ENCODE assay signal across 30 mouse cellular contexts in the genomic region with DNA sequence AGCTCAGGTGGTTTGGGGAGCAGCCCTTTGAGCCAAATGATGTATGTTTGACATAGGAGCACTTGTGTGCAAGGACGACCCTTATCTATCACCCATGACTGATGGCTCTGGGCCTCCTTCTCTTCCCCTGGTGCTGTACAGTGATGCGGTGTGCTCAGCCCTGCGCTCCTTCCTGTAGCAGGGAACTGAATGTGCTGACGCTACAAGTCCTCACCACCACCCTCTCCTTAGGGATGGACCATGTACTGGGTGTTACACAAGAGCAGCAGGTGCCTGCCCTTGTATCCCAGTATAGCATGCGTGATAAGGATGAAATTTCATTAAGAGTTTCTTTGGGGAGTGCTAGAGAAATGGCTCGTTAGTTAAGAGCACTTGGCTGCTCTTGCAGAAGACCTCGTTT. TPM values are rescaled to one million over a fixed set of nuclear protein-coding genes. Genes with fewer than 3 reads are reported as not detected.
DNase-seq lines count a peak whose midpoint lies in the region; ATAC-seq and TF ChIP-seq lines count a peak whose summit lies in the region.
"Had no signal": no experiment of that assay in that cellular context is flagged by ENCODE, and none has a peak within 500 bp of the region (broad histone marks: within the 10 kb centered on the region; RNA-seq: fewer than 3 reads in every experiment).

No protein-coding gene starts in this region.

- peaks cover 44% of the 10 kb centered on the region for H3K4me1 ChIP-seq in intestine, embryonic 16.5 days (ENCODE audit: control insufficient read depth, insufficient read depth, low read length)
- H3K4me1 ChIP-seq in intestine, embryonic 15.5 days (replicated peaks): peaks cover 32% of the 10 kb centered on the region
- H3K4me1 ChIP-seq in kidney, embryonic 14.5 days (ENCODE audit: control insufficient read depth, insufficient read depth, low read length): peaks cover 36% of the 10 kb centered on the region
- peaks cover 3 to 32% of the 10 kb centered on the region in 2 experiments for H3K4me1 ChIP-seq in CH12.LX (ENCODE audit: control insufficient read depth in 1 of 2, insufficient read depth in 2 of 2)

- 80% methylated on average over 7 of the region's 7 CpGs for WGBS in intestine, embryonic 16.5 days
- 76% methylated on average over 7 of the region's 7 CpGs for WGBS in intestine, embryonic 15.5 days
- WGBS in kidney, embryonic 14.5 days: 78% methylated on average over 7 of the region's 7 CpGs

- TF ChIP-seq RAD21 in CH12.LX (IDR thresholded peaks at IDR 0.05; ENCODE audit: low read depth, low read length): no peak

- no peak for TF ChIP-seq POLR2A in CH12.LX (IDR thresholded peaks at IDR 0.05; ENCODE audit: low read depth, low read length)

- H3K79me2 ChIP-seq in CH12.LX (replicated peaks; ENCODE audit: control insufficient read depth, extremely low read depth, insufficient read depth, poor library complexity, severe bottlenecking): peaks cover 54% of the 10 kb centered on the region

- no peaks in the 10 kb centered on the region for H3K9me3 ChIP-seq in intestine, embryonic 16.5 days (ENCODE audit: control insufficient read depth, low read length)
- H3K9me3 ChIP-seq in intestine, embryonic 15.5 days: no peaks in the 10 kb centered on the region
- H3K9me3 ChIP-seq in kidney, embryonic 14.5 days (ENCODE audit: control insufficient read depth, low read length): no peaks in the 10 kb centered on the region
- no peaks in the 10 kb centered on the region for H3K9me3 ChIP-seq in CH12.LX (replicated peaks; ENCODE audit: low read length)
- H3K9me3 ChIP-seq: heart, embryonic 15.5 days; hindbrain, embryonic 13.5 days; limb, embryonic 15.5 days; liver, embryonic 15.5 days; neural tube, embryonic 12.5 days had no signal

- H3K27ac ChIP-seq in intestine, embryonic 16.5 days (ENCODE audit: low read length): no peak overlapping the region
- no peak overlapping the region for H3K27ac ChIP-seq in intestine, embryonic 15.5 days
- no peak overlapping the region for H3K27ac ChIP-seq in kidney, embryonic 14.5 days (ENCODE audit: low read depth, low read length)
- no peak overlapping the region for H3K27ac ChIP-seq in CH12.LX (ENCODE audit: insufficient read depth, low read depth)
- H3K27ac ChIP-seq: heart, embryonic 15.5 days; hindbrain, embryonic 13.5 days; limb, embryonic 15.5 days; liver, embryonic 15.5 days; neural tube, embryonic 12.5 days had no signal

- H3K4me2 ChIP-seq in intestine, embryonic 16.5 days (ENCODE audit: low read depth, low read length): no peak overlapping the region
- no peak overlapping the region for H3K4me2 ChIP-seq in intestine, embryonic 15.5 days (replicated peaks)
- no peak overlapping the region for H3K4me2 ChIP-seq in kidney, embryonic 14.5 days (replicated peaks; ENCODE audit: low read depth, low read length)
- no peak overlapping the region for H3K4me2 ChIP-seq in CH12.LX (ENCODE audit: insufficient read depth, low read depth, poor library complexity, severe bottlenecking)
- H3K4me2 ChIP-seq: heart, embryonic 15.5 days; hindbrain, embryonic 13.5 days; limb, embryonic 15.5 days; liver, embryonic 15.5 days; neural tube, embryonic 12.5 days had no signal

- H3K27me3 ChIP-seq in intestine, embryonic 16.5 days (replicated peaks; ENCODE audit: control insufficient read depth, insufficient read depth, low read length): no peaks in the 10 kb centered on the region
- no peaks in the 10 kb centered on the region for H3K27me3 ChIP-seq in intestine, embryonic 15.5 days (replicated peaks)
- no peaks in the 10 kb centered on the region for H3K27me3 ChIP-seq in kidney, embryonic 14.5 days (ENCODE audit: control insufficient read depth, insufficient read depth, low read length)
- peaks cover 15% of the 10 kb centered on the region for H3K27me3 ChIP-seq in CH12.LX (replicated peaks)
- H3K27me3 ChIP-seq: heart, embryonic 15.5 days; hindbrain, embryonic 13.5 days; limb, embryonic 15.5 days; liver, embryonic 15.5 days; neural tube, embryonic 12.5 days had no signal

- no peak overlapping the region for H3K9ac ChIP-seq in intestine, embryonic 16.5 days (ENCODE audit: low read depth, low read length)
- no peak overlapping the region for H3K9ac ChIP-seq in intestine, embryonic 15.5 days
- no peak overlapping the region for H3K9ac ChIP-seq in kidney, embryonic 14.5 days (ENCODE audit: low read depth, low read length)
- H3K9ac ChIP-seq in CH12.LX (ENCODE audit: insufficient read depth, low read depth): no peak overlapping the region
- H3K9ac ChIP-seq: heart, embryonic 15.5 days; hindbrain, embryonic 13.5 days; limb, embryonic 15.5 days; liver, embryonic 15.5 days; neural tube, embryonic 12.5 days had no signal

- TF ChIP-seq CTCF in CH12.LX (conservative IDR thresholded peaks at IDR 0.05 in 1 of 2, IDR thresholded peaks at IDR 0.05 in 1 of 2; ENCODE audit: low read depth in 2 of 2, low read length in 2 of 2): no peak

- no peak for TF ChIP-seq EP300 in CH12.LX (IDR thresholded peaks at IDR 0.05; ENCODE audit: low read length)

- dilution Hi-C loops in CH12.LX (cut with MboI; ENCODE audit: extremely low pct_ligation_motif_present, extremely low pct_unique_long_range_greater_than_20kb, low sequenced_read_pairs): no loop called here

- no peak overlapping the region for H3K4me3 ChIP-seq in intestine, embryonic 16.5 days (ENCODE audit: low read length)
- H3K4me3 ChIP-seq in intestine, embryonic 15.5 days (replicated peaks): no peak overlapping the region
- no peak overlapping the region; the same call in 1 of the 2 replicates for H3K4me3 ChIP-seq in kidney, embryonic 14.5 days (ENCODE audit: low read length)
- no peak overlapping the region for H3K4me3 ChIP-seq in CH12.LX (replicated peaks in 1 of 3; ENCODE audit: low read depth in 2 of 3, low read length in 2 of 3, poor library complexity in 1 of 3)
- H3K4me3 ChIP-seq: heart, embryonic 15.5 days; hindbrain, embryonic 13.5 days; limb, embryonic 15.5 days; liver, embryonic 15.5 days; neural tube, embryonic 12.5 days had no signal

- peak; percentile 38; the same call in 1 of the 2 replicates for ATAC-seq in intestine, embryonic 16.5 days
- no peak for ATAC-seq in intestine, embryonic 15.5 days
- no peak for ATAC-seq in kidney, embryonic 14.5 days (ENCODE audit: low FRiP score, low TSS enrichment)
- ATAC-seq: forebrain, embryonic 16.5 days; inflammation-experienced regulatory T-cells, adult 6 months had no signal

- in situ Hi-C loops in CH12.LX (cut with MboI; ENCODE audit: low pct_ligation_motif_present, low pct_unique_long_range_greater_than_20kb, low sequenced_read_pairs): no loop called here

- peak; percentile 13 for DNase-seq in cerebellum, adult 11-12 months
- DNase-seq in cerebellum, postnatal 25 days: no peak
- peak; percentile 41 to 72 for DNase-seq in kidney, postnatal 36 days
- no peak for DNase-seq in CH12.LX (ENCODE audit: extremely low read depth)
- no peak for DNase-seq in ovary, adult 18-20 months (ENCODE audit: low spot score)
- DNase-seq: adrenal gland, postnatal 25 days; gastrocnemius, postnatal 14 days; heart, postnatal 36 days; left cerebral cortex, postnatal 4 days; lung, postnatal 14 days; midbrain, embryonic 14.5 days; right cerebral cortex, adult 18-20 months; right cerebral cortex, postnatal 4 days; thymus, postnatal 36 days had no signal

- peaks cover 67% of the 10 kb centered on the region for H3K36me3 ChIP-seq in intestine, embryonic 16.5 days (ENCODE audit: control insufficient read depth, insufficient read depth, low read length)
- H3K36me3 ChIP-seq in intestine, embryonic 15.5 days: peaks cover 78% of the 10 kb centered on the region
- H3K36me3 ChIP-seq in kidney, embryonic 14.5 days (ENCODE audit: control insufficient read depth, insufficient read depth, low read length): peaks cover 90% of the 10 kb centered on the region
- peaks cover 79 to 92% of the 10 kb centered on the region in 2 experiments for H3K36me3 ChIP-seq in CH12.LX (replicated peaks in 1 of 2; ENCODE audit: control insufficient read depth in 1 of 2, insufficient read depth in 1 of 2, low read length in 1 of 2)

RNA-seq across cellular contexts. Expression of gene Ddx39b, which starts 5.6 kb away (rescaled TPM):
- polyA plus RNA-seq in intestine, embryonic 16.5 days (2015; fragmentation: Nextera tagmentation; extraction: Ambion mirVana): 325 and 376 TPM in 2 replicates
- polyA plus RNA-seq in intestine, embryonic 15.5 days (2015; fragmentation: Nextera tagmentation; extraction: Ambion mirVana): 382 and 388 TPM in 2 replicates
- 525 and 616 TPM in 2 replicates for polyA plus RNA-seq in kidney, embryonic 14.5 days (2014; fragmentation: Nextera tagmentation; extraction: Ambion mirVana)
- 208 and 229 TPM in 2 replicates for total RNA-seq in CH12.LX (2012; rRNA removed)
- total RNA-seq in CH12.LX (2014; rRNA removed): 242 and 254 TPM in 2 replicates
- polyA plus RNA-seq in CH12.LX (2012; ENCODE audit: insufficient read length, low read depth): 341 and 411 TPM in 2 replicates

RNA-seq across cellular contexts. Expression of gene Nfkbil1, which starts 11.6 kb away (rescaled TPM):
- polyA plus RNA-seq in intestine, embryonic 16.5 days (2015; fragmentation: Nextera tagmentation; extraction: Ambion mirVana): 8.9 and 9.2 TPM in 2 replicates
- 9.9 and 11.0 TPM in 2 replicates for polyA plus RNA-seq in intestine, embryonic 15.5 days (2015; fragmentation: Nextera tagmentation; extraction: Ambion mirVana)
- 3.3 and 6.0 TPM in 2 replicates for polyA plus RNA-seq in kidney, embryonic 14.5 days (2014; fragmentation: Nextera tagmentation; extraction: Ambion mirVana)
- total RNA-seq in CH12.LX (2012; rRNA removed) (16.7 and 22.0 TPM in 2 replicates), CH12.LX (2014; rRNA removed) (15.2 TPM in 2 replicates)
- 25.9 and 31.6 TPM in 2 replicates for polyA plus RNA-seq in CH12.LX (2012; ENCODE audit: insufficient read length, low read depth)

RNA-seq across cellular contexts. Expression of gene Atp6v1g2, which starts 13.7 kb away (rescaled TPM):
- polyA plus RNA-seq in intestine, embryonic 16.5 days (2015; fragmentation: Nextera tagmentation; extraction: Ambion mirVana): 4.7 and 4.8 TPM in 2 replicates
- 4.1 and 4.3 TPM in 2 replicates for polyA plus RNA-seq in intestine, embryonic 15.5 days (2015; fragmentation: Nextera tagmentation; extraction: Ambion mirVana)
- 5.3 and 6.4 TPM in 2 replicates for polyA plus RNA-seq in kidney, embryonic 14.5 days (2014; fragmentation: Nextera tagmentation; extraction: Ambion mirVana)
- 0.76 and 0.88 TPM in 2 replicates for total RNA-seq in CH12.LX (2012; rRNA removed)
- total RNA-seq in CH12.LX (2014; rRNA removed): 0.23 and 0.27 TPM in 2 replicates
- polyA plus RNA-seq in CH12.LX (2012; ENCODE audit: insufficient read length, low read depth): 1.4 and 2.0 TPM in 2 replicates

RNA-seq across cellular contexts. Expression of gene H2-D1, which starts 15.4 kb away (rescaled TPM):
- 238 and 255 TPM in 2 replicates for polyA plus RNA-seq in intestine, embryonic 16.5 days (2015; fragmentation: Nextera tagmentation; extraction: Ambion mirVana)
- 148 and 190 TPM in 2 replicates for polyA plus RNA-seq in intestine, embryonic 15.5 days (2015; fragmentation: Nextera tagmentation; extraction: Ambion mirVana)
- 38.3 and 42.8 TPM in 2 replicates for polyA plus RNA-seq in kidney, embryonic 14.5 days (2014; fragmentation: Nextera tagmentation; extraction: Ambion mirVana)
- total RNA-seq in CH12.LX (2012; rRNA removed) (817 and 944 TPM in 2 replicates), CH12.LX (2014; rRNA removed) (659 and 667 TPM in 2 replicates)
- polyA plus RNA-seq in CH12.LX (2012; ENCODE audit: insufficient read length, low read depth): 880 and 952 TPM in 2 replicates

RNA-seq across cellular contexts. Expression of gene Gm16181, which starts 26.5 kb away (rescaled TPM):
- 0.29 and 0.46 TPM in 2 replicates for polyA plus RNA-seq in intestine, embryonic 16.5 days (2015; fragmentation: Nextera tagmentation; extraction: Ambion mirVana)
- polyA plus RNA-seq in intestine, embryonic 15.5 days (2015; fragmentation: Nextera tagmentation; extraction: Ambion mirVana): 0.59 and 0.81 TPM in 2 replicates
- polyA plus RNA-seq in kidney, embryonic 14.5 days (2014; fragmentation: Nextera tagmentation; extraction: Ambion mirVana): 0.89 TPM in 1 of 2 replicates, not detected in the other
- total RNA-seq in CH12.LX (2012; rRNA removed) (not detected in 2 replicates), CH12.LX (2014; rRNA removed) (not detected in 2 replicates)
- polyA plus RNA-seq in CH12.LX (2012; ENCODE audit: insufficient read length, low read depth): not detected in 2 replicates
- total RNA-seq: adrenal gland, postnatal 25 days; gastrocnemius, postnatal 14 days; heart, postnatal 36 days; layer of hippocampus, adult 18-20 months; layer of hippocampus, postnatal 14 days; left cerebral cortex, adult 8-10 months; left cerebral cortex, postnatal 4 days; megakaryocyte-erythroid progenitor cell, adult 5-6 weeks had no signal
- polyA plus RNA-seq: brain, embryonic 14.5 days; midbrain, embryonic 14.5 days; neural tube, embryonic 12.5 days; stomach, embryonic 14.5 days had no signal

Comparison
In these comparisons a context has a peak if more than half of its experiments do, and no peak if none do; other contexts are left out.
1. DNase-seq: peak in cerebellum, adult 11-12 months (single experiment) and kidney, postnatal 36 days (2 of 2); none in cerebellum, postnatal 25 days (0 of 2), CH12.LX (single experiment) and ovary, adult 18-20 months (single experiment).